Mouse (Mus musculus) heart, adult 2 months (tissue): Measurements from ENCODE around the gene Egr4. TPM values are rescaled to one million over a fixed set of nuclear protein-coding genes. Genes with fewer than 3 reads are reported as not detected.

Source experiments
- DNase-seq, 2 experiments: peaks; one replicate each; pipeline ENCODE4 v3.0.0; 2021
- H3K27ac ChIP-seq: fragments of 200-600 bp; 2 replicates; pipeline ENCODE4 v1.8.1; 2022
- H3K27me3 ChIP-seq: fragments of 200-500 bp; 2 replicates; pipeline ENCODE4 v1.6.1; 2012; ENCODE audit warnings: mild to moderate bottlenecking, low read length, inconsistent platforms, mixed read lengths; ENCODE audit not compliant: control insufficient read depth, insufficient read depth
- H3K36me3 ChIP-seq: fragments of 200-500 bp; 2 replicates; pipeline ENCODE4 v1.6.1; 2012; ENCODE audit warnings: low read length, inconsistent platforms; ENCODE audit not compliant: control insufficient read depth, insufficient read depth
- H3K4me1 ChIP-seq: fragments of 200-500 bp; 2 replicates; pipeline ENCODE4 v1.6.1; 2011; ENCODE audit warnings: low read length; ENCODE audit not compliant: control insufficient read depth, insufficient read depth
- H3K4me3 ChIP-seq: fragments of 200-600 bp; 2 replicates; pipeline ENCODE4 v1.8.1; 2022
- H3K79me2 ChIP-seq: fragments of 200-500 bp; replicated peaks from 2 replicates; pipeline ENCODE4 v1.6.1; 2012; ENCODE audit warnings: mild to moderate bottlenecking, inconsistent platforms, low read length, moderate library complexity, mixed read lengths; ENCODE audit not compliant: control insufficient read depth, insufficient read depth
- H3K9ac ChIP-seq: fragments of 200-500 bp; 2 replicates; pipeline ENCODE4 v1.6.1; 2012; ENCODE audit warnings: low read depth, mild to moderate bottlenecking, control low read depth, inconsistent platforms, low read length, mixed read lengths
- CTCF ChIP-seq: fragments of 200-600 bp; IDR thresholded peaks from 2 replicates; pipeline ENCODE4 v1.8.1; 2022; ENCODE audit warnings: antibody characterized with exemption, mild to moderate bottlenecking, moderate library complexity
- EP300 ChIP-seq: fragments of 200-500 bp; IDR thresholded peaks from 2 replicates; pipeline ENCODE4 v1.6.1; 2011; ENCODE audit warnings: low read depth, low read length, control low read depth; ENCODE audit not compliant: insufficient read depth
- POLR2A ChIP-seq: fragments of 200-500 bp; IDR thresholded peaks from 2 replicates; pipeline ENCODE4 v1.6.1; 2011; ENCODE audit warnings: mild to moderate bottlenecking, low read depth, low read length, control low read depth; ENCODE audit not compliant: insufficient read depth
- WGBS: fragments of 180-500 bp; shearing (Covaris S2); methylation state at CpG from one replicate; pipeline ENCODE4 v1.1.7; 2018; 5-methylcytosine and 5-hydroxymethylcytosine counted together
- intact Hi-C: fragments of 180-260 bp; cut with DNase I; formaldehyde crosslinking; loops from one replicate; pipeline ENCODE4 v1.15.1; 2025
- polyA plus RNA-seq: library from polyadenylated mRNA; depleted of rRNA; stranded (reverse); fragments of >200 nt; gene quantifications from 2 replicates; pipeline ENCODE4 v1.2.3, GENCODE M21; 2012
- total RNA-seq, 2 experiments: library from RNA; stranded (reverse); gene quantifications; 2 replicates each; pipeline ENCODE4 v1.2.3; 2021

Gene Egr4
- total and polyA plus RNA-seq, 3 experiments = not detected

DNA sequence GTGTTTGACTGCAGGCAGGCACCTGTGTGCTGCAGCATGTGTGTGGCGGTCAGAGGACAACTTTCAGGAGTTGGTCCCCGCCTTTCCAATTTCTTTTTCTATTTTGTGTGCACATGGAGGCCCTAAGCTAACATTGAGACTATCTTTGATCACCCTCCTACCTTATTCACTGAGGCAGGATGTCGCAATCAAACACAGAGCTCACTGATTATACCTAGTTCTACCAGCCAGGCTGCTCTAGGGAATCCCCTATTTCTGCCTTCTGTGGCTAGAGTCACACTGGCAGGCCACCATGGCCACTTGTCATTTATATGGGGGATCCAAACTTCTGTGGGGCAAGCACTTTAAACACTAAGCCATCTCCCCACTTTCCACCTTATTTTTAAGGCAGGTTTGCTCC is 23.7 kb downstream of the Egr4 start:
- 73% methylated on average over 3 of the region's 3 CpGs for WGBS
- intact Hi-C loops = no loop called here
- no peak overlapping the region for H3K4me3 ChIP-seq
- H3K27ac ChIP-seq = no peak overlapping the region
- H3K9ac ChIP-seq = no peak overlapping the region
- TF ChIP-seq POLR2A = no peak
- TF ChIP-seq CTCF = no peak
- H3K4me1 ChIP-seq = no peaks in the 10 kb centered on the region
- H3K79me2 ChIP-seq = no peaks in the 10 kb centered on the region
- peaks cover under 1% of the 10 kb centered on the region; the same call in 1 of the 2 replicates for H3K27me3 ChIP-seq
- no peak for DNase-seq
- H3K36me3 ChIP-seq = no peaks in the 10 kb centered on the region

DNA sequence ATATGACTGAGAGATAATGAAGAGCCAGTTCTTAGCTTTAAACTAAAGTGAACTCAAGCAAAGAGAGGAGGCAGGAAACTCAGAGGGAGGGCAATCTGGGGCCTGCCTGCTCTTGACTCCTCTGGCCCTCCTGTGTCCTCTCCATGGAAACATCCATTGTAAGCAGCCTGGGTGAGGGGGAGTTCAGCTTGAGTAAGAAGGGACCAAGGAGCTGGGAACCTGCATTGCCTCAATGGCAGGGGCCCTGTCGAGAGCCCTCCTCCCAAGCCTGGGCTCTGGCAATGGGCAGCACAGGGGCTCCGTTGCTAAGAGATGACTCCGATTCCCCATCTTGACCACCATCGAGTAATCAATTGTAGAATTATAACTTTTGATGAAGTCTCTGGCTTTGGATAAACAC is 24.9 kb downstream of the Egr4 start:
- intact Hi-C loops = no loop called here

DNA sequence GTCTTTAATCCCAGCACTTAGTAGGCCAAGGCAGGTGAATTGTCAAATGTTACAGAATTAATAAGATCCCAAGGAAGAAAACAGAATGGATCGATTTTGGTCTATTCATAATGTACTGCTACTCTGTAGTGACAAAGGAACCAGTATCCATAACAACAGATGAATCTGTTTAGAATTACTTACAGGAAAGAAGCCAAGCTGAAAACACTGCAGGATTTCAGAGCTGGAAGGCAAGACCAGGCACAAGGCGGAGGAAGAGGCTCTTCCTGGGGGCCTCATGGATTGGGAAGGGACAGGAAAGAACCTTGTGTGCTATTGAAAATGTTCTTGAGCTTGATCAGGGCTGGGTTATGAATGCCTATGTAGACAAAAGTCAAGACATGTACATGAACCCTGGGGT is 27.7 kb downstream of the Egr4 start:
- intact Hi-C loops = no loop called here
- H3K79me2 ChIP-seq = no peaks in the 10 kb centered on the region
- TF ChIP-seq EP300 (no peak), CTCF (no peak), POLR2A (no peak)

More for the DNA sequence above, 24.9 kb downstream of the Egr4 start:
- no peaks in the 10 kb centered on the region for H3K79me2 ChIP-seq
- 69% methylated on average over 4 of the region's 4 CpGs for WGBS
- DNase-seq = no peak
- H3K27ac ChIP-seq = no peak overlapping the region
- H3K4me3 ChIP-seq = no peak overlapping the region
- TF ChIP-seq POLR2A (no peak), CTCF (no peak), EP300 (no peak)
- H3K4me1 ChIP-seq = no peaks in the 10 kb centered on the region
- H3K27me3 ChIP-seq = peaks cover 6% of the 10 kb centered on the region; the same call in 1 of the 2 replicates
- no peak overlapping the region for H3K9ac ChIP-seq
- H3K36me3 ChIP-seq = no peaks in the 10 kb centered on the region

DNA sequence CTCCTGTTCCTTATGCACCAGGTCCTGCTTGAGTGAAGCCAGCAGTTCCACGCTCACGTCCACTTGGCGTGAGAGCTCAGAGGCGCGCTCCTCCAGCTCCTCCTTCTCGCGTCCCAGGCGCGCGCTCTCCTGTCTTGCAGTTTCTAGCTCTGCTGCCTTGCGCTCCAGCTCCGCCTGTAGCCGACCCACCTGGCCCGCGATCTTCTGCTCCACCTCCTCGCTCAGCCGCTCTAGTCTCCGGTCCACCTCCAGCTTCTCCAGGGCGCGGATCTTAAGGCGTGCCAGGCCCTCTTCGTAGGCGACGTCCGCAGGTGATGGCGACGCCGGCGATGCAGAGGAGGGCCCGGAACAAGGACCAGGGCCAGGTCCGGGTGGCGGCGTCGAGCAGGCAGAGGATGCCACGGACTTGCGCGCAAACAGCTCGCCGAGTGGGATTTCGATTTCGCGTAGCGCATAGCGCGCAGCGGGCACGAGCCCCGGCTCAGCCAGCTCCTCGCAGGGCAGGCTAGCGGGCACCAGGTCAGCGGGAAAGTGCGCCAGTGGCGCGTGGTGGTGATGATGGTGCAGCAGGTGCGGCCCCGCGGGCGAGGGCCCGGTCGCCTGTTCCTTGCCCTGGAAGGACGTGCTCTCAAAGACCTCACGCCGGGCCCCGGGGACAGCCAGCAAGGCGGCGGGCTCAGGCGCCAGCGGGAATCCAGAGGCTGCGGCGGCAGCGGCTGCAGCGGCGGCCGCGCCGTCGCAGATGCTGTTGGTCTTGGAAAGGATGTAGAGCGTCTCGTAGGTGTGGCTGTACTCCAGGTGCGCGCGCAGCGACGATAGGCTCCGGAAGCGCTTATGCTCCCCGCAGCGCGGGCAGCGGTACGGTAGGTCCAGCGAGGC is 29.3 kb downstream of the Egr4 start:
- no peaks in the 10 kb centered on the region for H3K79me2 ChIP-seq
- TF ChIP-seq EP300 (no peak), POLR2A (no peak), CTCF (no peak)
- 5% methylated on average over 92 of the region's 92 CpGs for WGBS
- no peak for DNase-seq
- no peaks in the 10 kb centered on the region for H3K36me3 ChIP-seq
- H3K4me3 ChIP-seq = no peak overlapping the region
- H3K27me3 ChIP-seq = peaks cover 14% of the 10 kb centered on the region; the same call in 1 of the 2 replicates
- intact Hi-C loops = no loop called here
- no peak overlapping the region for H3K27ac ChIP-seq
- H3K9ac ChIP-seq = no peak overlapping the region
- H3K4me1 ChIP-seq = no peaks in the 10 kb centered on the region

More for the DNA sequence above, 27.7 kb downstream of the Egr4 start:
- peaks cover 13% of the 10 kb centered on the region; the same call in 1 of the 2 replicates for H3K27me3 ChIP-seq
- WGBS = 67% methylated on average over 2 of the region's 2 CpGs
- H3K27ac ChIP-seq = no peak overlapping the region
- no peak overlapping the region for H3K4me3 ChIP-seq
- no peaks in the 10 kb centered on the region for H3K36me3 ChIP-seq
- H3K4me1 ChIP-seq = no peaks in the 10 kb centered on the region
- no peak for DNase-seq
- H3K9ac ChIP-seq = no peak overlapping the region

DNA sequence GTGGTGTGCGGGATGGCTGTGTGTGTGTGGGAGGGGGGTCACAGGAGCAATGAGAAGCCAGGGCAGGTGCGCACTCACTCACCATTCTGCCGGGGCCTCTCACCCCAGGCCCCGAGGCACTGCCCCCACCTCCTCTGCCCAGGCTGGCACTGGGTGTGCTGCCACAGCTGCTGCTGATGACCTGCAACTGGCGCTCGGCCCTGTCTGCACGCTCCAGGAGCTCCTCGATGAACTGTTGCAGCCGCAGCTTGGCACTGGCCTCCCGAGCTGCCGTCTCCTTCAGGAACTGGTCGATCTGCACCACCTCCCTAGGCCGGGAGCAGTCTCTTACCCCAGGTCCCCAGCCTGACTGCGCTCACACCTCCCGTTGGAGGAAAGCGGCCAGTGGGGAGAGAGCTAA is 32.7 kb downstream of the Egr4 start:
- TF ChIP-seq CTCF = no peak
- no peak for TF ChIP-seq POLR2A
- no peak for TF ChIP-seq EP300
- Histone ChIP-seq H3K27ac (no peak overlapping the region), H3K4me3 (no peak overlapping the region), H3K36me3 (no peaks in the 10 kb centered on the region), H3K79me2 (no peaks in the 10 kb centered on the region), H3K9ac (no peak overlapping the region), H3K27me3 (peaks cover 17% of the 10 kb centered on the region; the same call in 1 of the 2 replicates), H3K4me1 (no peaks in the 10 kb centered on the region)
- no peak for DNase-seq
- intact Hi-C loops = no loop called here
- 67% methylated on average over 16 of the region's 16 CpGs for whole genome bisulfite sequencing

DNA sequence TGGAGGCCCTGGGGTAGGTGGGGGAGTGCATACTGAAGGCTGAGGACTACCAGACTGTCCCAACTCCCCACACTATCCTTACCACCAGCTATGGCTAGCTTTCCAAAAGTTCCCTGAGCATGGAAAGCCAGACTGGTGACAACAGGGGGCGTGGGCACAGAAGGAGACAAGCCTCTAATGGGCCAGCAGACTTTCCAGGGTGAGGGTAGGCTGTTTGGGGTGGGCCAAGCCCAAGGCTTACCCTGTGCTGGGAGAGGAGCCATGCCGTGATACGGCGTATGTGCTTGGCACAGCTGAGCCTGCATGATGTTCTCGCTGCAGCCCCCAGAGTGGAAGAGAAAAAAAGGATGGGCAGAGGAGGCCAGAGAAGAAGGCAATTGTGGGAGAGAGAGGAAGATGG is 33.4 kb downstream of the Egr4 start:
- no peaks in the 10 kb centered on the region for H3K79me2 ChIP-seq
- no peaks in the 10 kb centered on the region for H3K4me1 ChIP-seq
- intact Hi-C loops = no loop called here
- WGBS = 70% methylated on average over 5 of the region's 5 CpGs
- no peaks in the 10 kb centered on the region for H3K36me3 ChIP-seq
- no peak overlapping the region for H3K27ac ChIP-seq
- TF ChIP-seq POLR2A (no peak), EP300 (no peak), CTCF (no peak)
- DNase-seq = no peak
- H3K4me3 ChIP-seq = no peak overlapping the region
- H3K27me3 ChIP-seq = peaks cover 17% of the 10 kb centered on the region; the same call in 1 of the 2 replicates
- no peak overlapping the region for H3K9ac ChIP-seq
